Mouse (Mus musculus) kidney, embryonic 15.5 days (tissue): ENCODE measurements at regions not wholly inside any gene's neighbourhood (a gene's known extent, or its start where the extent isn't known, plus 50 kb on each side); places are given as distances from the start of the nearest gene placed in this dataset. TPM values are rescaled to one million over a fixed set of nuclear protein-coding genes. Genes with fewer than 3 reads are reported as not detected.

Experiments used
- ATAC-seq: fragments of 200-750 bp; cut with Nextera tagmentation; replicated peaks from 2 replicates; pipeline ENCODE4 v1.8.0; 2017; ENCODE audit warnings: moderate TSS enrichment; ENCODE audit not compliant: low FRiP score
- H3K27ac ChIP-seq: fragments of 300-500 bp; sonication (generic); 2 replicates; pipeline ENCODE4 v1.5.1; 2015; ENCODE audit warnings: mild to moderate bottlenecking, inconsistent platforms
- H3K27me3 ChIP-seq: fragments of 300-500 bp; sonication (generic); 2 replicates; pipeline ENCODE4 v1.6.1; 2015; ENCODE audit warnings: inconsistent platforms
- H3K36me3 ChIP-seq: fragments of 300-500 bp; sonication (generic); 2 replicates; pipeline ENCODE4 v1.6.1; 2015; ENCODE audit warnings: inconsistent platforms
- H3K4me1 ChIP-seq: fragments of 300-500 bp; sonication (generic); 2 replicates; pipeline ENCODE4 v1.6.1; 2015; ENCODE audit warnings: inconsistent platforms
- H3K4me2 ChIP-seq: fragments of 300-500 bp; sonication (generic); 2 replicates; pipeline ENCODE4 v1.6.1; 2015; ENCODE audit warnings: moderate library complexity, mild to moderate bottlenecking, inconsistent platforms
- H3K4me3 ChIP-seq: fragments of 300-500 bp; sonication (generic); replicated peaks from 2 replicates; pipeline ENCODE4 v1.5.1; 2015; ENCODE audit warnings: mild to moderate bottlenecking, inconsistent platforms
- H3K9ac ChIP-seq: fragments of 300-500 bp; sonication (generic); 2 replicates; pipeline ENCODE4 v1.6.1; 2015; ENCODE audit warnings: mild to moderate bottlenecking, inconsistent platforms
- H3K9me3 ChIP-seq: fragments of 300-500 bp; sonication (generic); replicated peaks from 2 replicates; pipeline ENCODE4 v1.6.1; 2016; ENCODE audit warnings: inconsistent platforms
- WGBS: fragments of 180-500 bp; shearing (Covaris S2); methylation state at CpG from one replicate; pipeline ENCODE4 v1.1.7; 2015; ENCODE audit warnings: mixed read lengths; 5-methylcytosine and 5-hydroxymethylcytosine counted together
- microRNA-seq: library from miRNA; unstranded; fragments of <30 nt; microRNA quantifications from one replicate; pipeline ENCODE4, GENCODE M21; 2016

DNA sequence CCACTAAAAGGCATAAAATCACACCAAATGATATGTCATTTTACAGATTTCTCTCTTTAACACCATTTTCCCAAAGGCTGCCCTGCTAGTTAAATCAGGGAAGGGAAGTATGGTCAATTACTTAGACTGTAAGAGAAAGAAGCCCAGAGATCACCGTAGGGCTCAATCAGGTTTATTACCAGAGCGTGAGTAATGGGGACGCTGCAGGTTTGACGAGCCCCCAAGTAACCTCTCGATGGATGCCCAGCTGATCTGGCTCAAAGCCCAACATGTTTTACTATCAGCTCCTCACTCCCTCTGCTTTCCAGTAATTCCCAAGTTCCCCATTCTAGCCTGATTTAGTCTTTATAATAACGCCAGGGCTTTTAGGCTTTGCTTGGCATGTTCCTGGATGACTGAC, 749.0 kb upstream of the Flrt2 start:
- Histone ChIP-seq H3K9ac (no peak overlapping the region), H3K9me3 (no peaks in the 10 kb centered on the region), H3K36me3 (no peaks in the 10 kb centered on the region), H3K4me3 (no peak overlapping the region), H3K4me1 (no peaks in the 10 kb centered on the region), H3K27me3 (no peaks in the 10 kb centered on the region), H3K27ac (no peak overlapping the region), H3K4me2 (no peak overlapping the region)
- no peak for ATAC-seq
- WGBS = 35% methylated on average over 6 of the region's 6 CpGs

Small RNAs in the stretch of these regions (microRNA-seq; reads per million reads assigned to microRNA genes)
- gene Mir8099-2 = not detected
